Mouse (Mus musculus): ENCODE results near the gene Neurl4. TPM values are rescaled to one million over a fixed set of nuclear protein-coding genes. Genes with fewer than 3 reads are reported as not detected.
"Not testable (repeated sequence)": the region's sequence is repeated elsewhere in the genome, so short reads cannot be mapped to it uniquely, and the experiment has no call there.

Neurl4 gene
- polyA plus RNA-seq, 1 experiment from 2014 or later: 13.8 TPM

DNA sequence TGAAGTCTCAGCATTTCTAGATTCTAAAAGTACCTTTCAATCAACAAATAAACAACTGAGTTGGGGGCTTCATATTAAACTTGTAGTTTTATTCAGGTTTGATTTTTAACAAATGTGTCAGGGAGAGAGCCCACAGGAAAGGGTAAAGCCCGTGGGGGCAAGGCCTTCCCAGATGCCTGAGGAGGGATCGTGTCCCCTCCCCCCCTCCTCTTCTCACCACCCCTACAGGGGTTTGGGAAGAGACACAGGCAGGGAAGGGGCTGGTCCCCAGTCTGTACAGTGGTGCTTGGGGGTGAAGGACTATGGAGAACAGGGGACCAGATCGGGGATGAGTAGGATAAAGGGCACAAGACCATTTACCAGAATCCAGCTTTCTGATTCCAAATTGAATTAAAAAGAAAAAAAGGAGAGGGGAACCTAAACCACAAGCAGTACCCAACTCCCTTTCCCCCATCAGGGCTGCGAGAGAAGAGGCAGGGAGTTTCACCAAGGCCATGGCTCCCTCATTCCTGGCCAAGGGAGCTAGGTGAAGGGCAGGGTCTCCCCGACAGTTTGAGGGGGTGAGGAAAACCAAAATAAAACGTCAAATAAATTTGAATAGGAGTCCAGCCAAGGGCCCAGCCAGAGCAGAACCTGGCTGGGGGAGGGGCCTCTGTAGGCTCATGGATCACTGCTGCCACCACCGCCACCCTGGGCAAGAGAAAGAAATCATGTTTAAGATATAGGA is 15.9 kb downstream of the Neurl4 start:
- not testable (repeated sequence) for H3K27ac ChIP-seq (replicated peaks); H3K4me2 ChIP-seq; H3K9ac ChIP-seq; H3K9me3 ChIP-seq; ATAC-seq (ENCODE audit: low read depth); H3K4me3 ChIP-seq; H3K27me3 ChIP-seq
- H3K4me1 ChIP-seq (replicated peaks): peaks cover 55% of the 10 kb centered on the region
- H3K36me3 ChIP-seq: peaks cover 61% of the 10 kb centered on the region
- 65% methylated on average over 7 of the region's 7 CpGs for WGBS

GRCm38 (mm10) chr11:69917379-69917948 is 16.6 kb downstream of the Neurl4 start:
- peaks cover 55% of the 10 kb centered on the region for H3K36me3 ChIP-seq
- WGBS: 86% methylated on average over 8 of the region's 8 CpGs
- no peak for ATAC-seq (ENCODE audit: low read depth)

GRCm38 (mm10) chr11:69918118-69918517 is 17.2 kb downstream of the Neurl4 start:
- Histone ChIP-seq H3K9ac (no peak overlapping the region), H3K4me3 (0 out of 2 replicates have a peak overlapping the region, but pooled peaks have one; percentile 0), H3K9me3 (no peaks in the 10 kb centered on the region), H3K36me3 (peaks cover 48% of the 10 kb centered on the region), H3K27ac (replicated peaks) (no peak overlapping the region), H3K27me3 (no peaks in the 10 kb centered on the region), H3K4me1 (replicated peaks) (peaks cover 59% of the 10 kb centered on the region), H3K4me2 (no peak overlapping the region)
- WGBS: 92% methylated on average over 5 of the region's 5 CpGs
- no peak for ATAC-seq (ENCODE audit: low read depth)

More at GRCm38 (mm10) chr11:69917379-69917948, 16.6 kb downstream of the Neurl4 start:
- H3K9me3 ChIP-seq: no peaks in the 10 kb centered on the region
- no peaks in the 10 kb centered on the region for H3K27me3 ChIP-seq
- peaks cover 59% of the 10 kb centered on the region for H3K4me1 ChIP-seq (replicated peaks)
- H3K4me3 ChIP-seq: no peak overlapping the region
- no peak overlapping the region for H3K27ac ChIP-seq (replicated peaks)
- no peak overlapping the region for H3K4me2 ChIP-seq
- H3K9ac ChIP-seq: no peak overlapping the region

GRCm38 (mm10) chr11:69919053-69919452 is 18.2 kb downstream of the Neurl4 start:
- H3K27ac ChIP-seq (replicated peaks): peak overlapping the region; percentile 93
- peak overlapping the region; percentile 98 for H3K4me2 ChIP-seq
- no peak for ATAC-seq (ENCODE audit: low read depth)
- H3K9me3 ChIP-seq: no peaks in the 10 kb centered on the region
- H3K4me1 ChIP-seq (replicated peaks): peaks cover 54% of the 10 kb centered on the region
- peak overlapping the region; percentile 92 for H3K4me3 ChIP-seq
- peaks cover 46% of the 10 kb centered on the region for H3K36me3 ChIP-seq
- 83% methylated on average over 9 of the region's 9 CpGs for WGBS
- H3K27me3 ChIP-seq: no peaks in the 10 kb centered on the region
- H3K9ac ChIP-seq: peak overlapping the region; percentile 91

GRCm38 (mm10) chr11:69919661-69920265 is 18.9 kb downstream of the Neurl4 start:
- peak overlapping the region; percentile 92 for H3K4me3 ChIP-seq
- H3K27ac ChIP-seq (replicated peaks): peak overlapping the region; percentile 93
- peak overlapping the region; percentile 91 for H3K9ac ChIP-seq
- no peaks in the 10 kb centered on the region for H3K27me3 ChIP-seq
- no peak for ATAC-seq (ENCODE audit: low read depth)
- peaks cover 45% of the 10 kb centered on the region for H3K36me3 ChIP-seq
- peak overlapping the region; percentile 98 for H3K4me2 ChIP-seq
- H3K9me3 ChIP-seq: no peaks in the 10 kb centered on the region
- peaks cover 48% of the 10 kb centered on the region for H3K4me1 ChIP-seq (replicated peaks)
- WGBS: under 1% methylated on average over 17 of the region's 17 CpGs

- peaks cover 39% of the 10 kb centered on the region for H3K36me3 ChIP-seq
- no peaks in the 10 kb centered on the region for H3K9me3 ChIP-seq
- peak overlapping the region; percentile 91 for H3K9ac ChIP-seq
- peaks cover 41% of the 10 kb centered on the region for H3K4me1 ChIP-seq (replicated peaks)
- WGBS: 0% methylated on average over 55 of the region's 65 CpGs
- peak overlapping the region; percentile 92 for H3K4me3 ChIP-seq
- no peaks in the 10 kb centered on the region for H3K27me3 ChIP-seq
- peak; percentile 16 for ATAC-seq (ENCODE audit: low read depth)
- peak overlapping the region; percentile 93 for H3K27ac ChIP-seq (replicated peaks)
- H3K4me2 ChIP-seq: peak overlapping the region; percentile 98
Measured at GRCm38 (mm10) chr11:69920266-69921031, 19.6 kb downstream of the Neurl4 start.

DNA sequence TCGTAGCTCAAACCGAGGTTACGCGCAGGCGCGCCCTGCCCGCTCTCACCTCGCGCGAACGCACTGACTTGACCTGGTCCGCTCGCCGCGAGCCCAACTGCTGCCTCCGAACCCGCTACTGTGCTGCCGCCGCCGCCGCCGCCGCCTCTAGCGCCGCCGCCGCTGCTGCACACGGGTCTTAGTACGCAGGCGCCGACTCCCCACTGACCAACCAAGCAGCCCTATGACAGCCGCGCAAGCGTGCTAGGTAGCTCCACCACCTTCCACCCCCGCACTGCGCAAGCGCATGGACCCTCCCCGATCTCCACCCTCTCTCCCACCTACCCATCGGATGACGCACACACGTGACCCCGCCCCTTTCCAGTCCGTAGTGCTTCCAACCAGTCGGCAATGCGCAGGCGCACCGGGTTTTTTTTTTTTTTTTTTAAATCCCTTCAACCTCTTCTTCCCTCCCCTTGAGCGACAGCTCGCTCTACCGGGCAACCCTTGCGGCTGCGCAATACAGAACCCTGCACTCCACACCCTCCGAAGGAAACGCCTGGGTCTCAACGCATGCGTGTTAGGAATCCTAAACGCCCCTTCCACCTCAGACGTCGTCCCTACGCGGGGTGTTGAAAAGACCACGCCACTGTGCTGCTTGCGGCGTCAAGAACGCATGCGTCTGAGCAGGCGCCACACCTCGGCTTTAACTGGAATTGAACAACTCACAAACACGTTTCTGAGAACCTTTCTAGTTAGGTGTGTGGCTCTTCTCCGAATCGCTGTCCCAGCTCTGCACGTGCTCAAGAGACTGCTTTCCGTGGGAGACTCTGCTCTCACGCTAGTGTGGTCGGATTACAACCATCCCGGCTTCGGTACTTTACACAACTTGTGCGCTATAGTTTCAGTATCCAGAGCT is 20.5 kb downstream of the Neurl4 start, which contains the start of gene Eif5a:
Gene Eif5a, minus strand, starts transcription at position 845 of the 898 bp plus-strand sequence.
- Histone ChIP-seq H3K4me3 (peak within 1 kb of the TSS; percentile 92), H3K9me3 (no peaks in the 10 kb centered on the region), H3K27me3 (no peaks in the 10 kb centered on the region), H3K36me3 (peaks cover 29% of the 10 kb centered on the region), H3K4me2 (peak within 1 kb of the TSS; percentile 98), H3K4me1 (replicated peaks) (peaks cover 32% of the 10 kb centered on the region), H3K9ac (peak within 1 kb of the TSS; percentile 91), H3K27ac (replicated peaks) (peak within 1 kb of the TSS; percentile 93)
- under 1% methylated on average over 78 of the region's 78 CpGs for WGBS
- ATAC-seq (ENCODE audit: low read depth): peak; percentile 97

DNA sequence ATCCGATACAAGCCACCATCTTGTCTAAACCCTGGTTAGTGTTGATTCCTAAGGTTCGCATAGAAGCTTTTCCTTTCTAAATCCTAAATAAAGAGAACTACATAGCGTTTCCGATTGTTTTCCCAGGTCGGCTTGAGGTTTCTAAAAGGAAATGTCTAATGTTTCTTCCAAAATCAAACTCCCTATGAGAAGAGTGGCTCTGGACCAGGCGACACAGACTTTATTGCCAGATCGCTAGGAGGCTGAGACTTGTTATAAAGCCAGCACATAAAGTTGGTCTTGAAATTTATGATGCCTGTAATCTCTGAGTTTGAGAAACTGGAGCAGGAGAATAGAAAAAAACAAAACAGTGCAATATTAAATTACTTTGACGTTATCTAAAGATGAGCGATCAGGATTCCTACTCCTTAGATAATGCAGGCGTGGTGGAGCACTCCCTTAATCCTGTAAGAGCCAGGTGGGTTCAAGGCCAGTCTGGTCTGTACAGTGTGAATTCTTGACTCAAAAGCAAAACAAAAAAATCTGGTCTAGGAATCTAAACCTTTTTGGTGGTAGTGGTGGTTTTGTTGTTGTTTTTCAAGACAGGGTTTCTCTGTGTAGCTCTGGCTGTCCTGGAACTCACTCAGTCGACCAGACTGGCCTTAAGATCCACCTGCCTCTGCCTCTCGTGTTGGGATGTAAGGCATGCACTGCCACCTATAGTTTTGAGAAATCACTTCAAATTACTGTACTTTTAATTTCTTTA is 21.3 kb downstream of the Neurl4 start:
- Histone ChIP-seq H3K4me3 (peak overlapping the region; percentile 92), H3K27me3 (no peaks in the 10 kb centered on the region), H3K36me3 (peaks cover 21% of the 10 kb centered on the region), H3K4me1 (replicated peaks) (peaks cover 32% of the 10 kb centered on the region), H3K9ac (peak overlapping the region; percentile 71), H3K4me2 (peak overlapping the region; percentile 58), H3K27ac (replicated peaks) (peak overlapping the region; percentile 92), H3K9me3 (no peaks in the 10 kb centered on the region)
- WGBS: 5% methylated on average over 12 of the region's 12 CpGs
- ATAC-seq (ENCODE audit: low read depth): no peak

DNA sequence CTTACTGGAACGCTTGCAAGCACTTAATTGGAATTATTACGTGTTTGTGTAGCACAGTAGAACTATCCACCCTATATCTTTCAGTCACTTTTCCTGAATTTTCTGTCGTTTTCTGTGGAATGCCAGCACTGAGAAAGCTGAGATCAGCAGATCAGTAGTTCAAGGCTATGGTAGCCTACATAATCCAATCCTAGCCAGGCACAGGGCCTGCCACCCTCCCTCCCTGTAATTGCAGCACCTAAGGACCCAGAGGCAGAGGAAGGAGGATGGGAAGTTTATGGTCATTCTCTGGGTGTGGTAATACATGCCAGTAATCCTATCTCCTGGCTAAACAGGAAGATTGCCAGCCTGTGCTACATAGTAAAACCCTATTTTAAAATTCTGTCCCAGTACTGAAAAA is 21.9 kb downstream of the Neurl4 start:
- Histone ChIP-seq H3K27ac (replicated peaks) (peak overlapping the region; percentile 92), H3K27me3 (no peaks in the 10 kb centered on the region), H3K9ac (peak overlapping the region; percentile 71; the same call in 1 of the 2 replicates), H3K9me3 (no peaks in the 10 kb centered on the region), H3K4me3 (0 out of 2 replicates have a peak overlapping the region, but pooled peaks have one; percentile 92), H3K36me3 (peaks cover 15% of the 10 kb centered on the region), H3K4me1 (replicated peaks) (peaks cover 32% of the 10 kb centered on the region), H3K4me2 (peak overlapping the region; percentile 58)
- ATAC-seq (ENCODE audit: low read depth): no peak
- WGBS: 77% methylated on average over 3 of the region's 3 CpGs

GRCm38 (mm10) chr11:69927501-69927900 is 26.6 kb downstream of the Neurl4 start:
- Histone ChIP-seq H3K9me3 (no peaks in the 10 kb centered on the region), H3K4me2 (no peak overlapping the region), H3K27ac (replicated peaks) (no peak overlapping the region), H3K36me3 (no peaks in the 10 kb centered on the region), H3K4me1 (replicated peaks) (peaks cover 5% of the 10 kb centered on the region), H3K4me3 (no peak overlapping the region), H3K27me3 (no peaks in the 10 kb centered on the region; the same call in 1 of the 2 replicates), H3K9ac (no peak overlapping the region)
- no peak for ATAC-seq (ENCODE audit: low read depth)
- 96% methylated on average over 2 of the region's 2 CpGs for WGBS

Measured in neural tube, embryonic 13.5 days (tissue).